Mouse (Mus musculus) T-helper 1 cell (primary cell): ENCODE results near the gene Psmd10.

Experiments
- in situ Hi-C: fragments of 300-600 bp; cut with MboI, MseI; formaldehyde crosslinking; loops from one replicate; pipeline ENCODE4 v1.15.1; 2025; ENCODE audit warnings: high pct_unique_total_duplicates

Psmd10 gene

GRCm38 (mm10) chrX:140956272-140956940 lies at the start of gene Psmd10, which contains the start of gene Atg4a:
TSS of gene Psmd10 (minus strand) at chrX:140956728.
TSS of gene Atg4a (plus strand) at chrX:140956907.
- in situ Hi-C loops, result no loop called here

GRCm38 (mm10) chrX:140998885-140999284 lies 42.4 kb upstream of the Psmd10 start:
- in situ Hi-C loops, result loop anchor here (5.0 to 25.0 kb wide), 3 partner anchors 158 to 613 kb away; no protein-coding TSS in a partner anchor

- in situ Hi-C loops, result loop anchor here (5.0 to 25.0 kb wide), 3 partner anchors 159 to 614 kb away; no protein-coding TSS in a partner anchor
These were observed 41.5 kb upstream of the Psmd10 start for GRCm38 (mm10) chrX:140997912-140998545.

- in situ Hi-C loops, result loop anchor here (5.0 to 25.0 kb wide), 3 partner anchors 160 to 615 kb away; no protein-coding TSS in a partner anchor
These were observed 40.5 kb upstream of the Psmd10 start for GRCm38 (mm10) chrX:140996909-140997516.

DNA sequence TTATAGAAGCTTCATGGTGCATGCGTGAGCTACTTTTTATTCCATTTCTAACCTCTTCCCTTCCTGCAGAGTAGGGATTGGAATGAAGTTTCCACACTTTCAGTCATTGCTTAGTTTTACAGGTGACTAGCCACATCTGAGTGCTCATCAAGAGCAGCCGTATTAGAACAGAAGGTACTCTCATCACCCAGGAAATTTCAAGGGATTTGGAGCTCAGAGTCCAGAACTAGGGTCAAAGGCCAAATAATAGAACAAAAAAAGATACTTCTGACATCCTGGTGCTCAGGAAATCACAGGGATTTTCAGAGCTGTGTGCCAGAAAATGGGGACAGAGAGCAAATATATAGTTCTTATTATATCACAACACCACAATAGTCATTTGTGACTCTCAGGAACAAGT lies 28.7 kb upstream of the Psmd10 start:
- in situ Hi-C loops, result loop anchor here (25.0 kb wide), 2 partner anchors 402 to 627 kb away; no protein-coding TSS in a partner anchor

DNA sequence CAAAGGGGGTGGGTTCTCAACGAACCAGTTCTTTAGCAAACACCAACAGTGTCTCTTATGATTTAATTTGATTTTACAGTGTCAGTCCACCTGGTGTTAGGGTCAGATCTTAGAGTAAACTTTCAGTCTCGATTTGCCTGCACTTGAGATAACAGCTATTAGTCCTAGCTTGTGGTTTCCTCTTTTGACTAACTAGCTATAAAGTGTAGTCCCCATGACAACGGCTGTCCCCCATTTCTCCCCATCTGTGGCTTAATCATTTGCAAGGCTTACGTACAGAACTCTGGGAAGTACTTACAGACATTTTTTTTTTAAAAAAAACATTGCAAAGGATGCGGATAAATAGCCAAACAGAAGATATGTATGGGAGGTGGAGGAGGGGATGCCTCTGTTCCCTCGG lies 28.3 kb upstream of the Psmd10 start:
- in situ Hi-C loops, result loop anchor here (25.0 kb wide), 2 partner anchors 403 to 628 kb away; no protein-coding TSS in a partner anchor

DNA sequence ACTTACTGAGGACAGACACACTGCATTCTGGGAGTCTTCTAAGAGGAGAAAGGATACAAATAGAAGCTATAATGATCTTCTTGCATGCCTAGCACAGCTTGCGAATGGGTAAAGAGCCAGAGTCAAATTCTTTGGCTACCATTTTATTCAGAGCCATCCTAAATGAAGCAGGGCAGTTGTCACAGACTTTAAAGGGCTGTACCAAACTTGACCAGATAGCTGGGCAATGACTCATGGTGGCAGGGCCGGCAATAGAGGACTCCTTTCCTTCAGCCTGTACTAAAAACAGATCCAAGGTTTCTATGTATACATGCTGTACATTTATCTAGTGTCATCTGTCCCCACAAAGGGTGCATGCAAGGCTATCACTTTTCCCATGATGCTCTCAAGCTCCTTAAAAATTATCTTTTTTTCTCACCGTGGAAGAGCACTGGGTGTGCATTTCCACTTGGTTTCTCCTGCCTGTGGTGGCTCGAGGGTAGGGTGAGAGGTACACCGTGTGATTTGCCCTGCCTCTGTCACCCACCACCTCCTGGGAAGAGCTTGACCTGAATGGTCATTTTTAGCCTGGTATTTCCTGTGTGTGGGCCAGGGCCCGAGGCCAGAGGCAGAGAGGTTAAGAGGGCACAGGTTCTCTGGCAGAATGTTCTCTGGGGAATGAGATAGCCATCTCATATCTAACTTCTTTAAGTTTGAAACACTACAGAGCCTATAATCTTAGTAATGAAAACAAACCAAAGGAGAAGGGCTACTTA lies 26.9 kb upstream of the Psmd10 start:
- in situ Hi-C loops, result loop anchor here (25.0 kb wide), 2 partner anchors 404 to 629 kb away; no protein-coding TSS in a partner anchor

DNA sequence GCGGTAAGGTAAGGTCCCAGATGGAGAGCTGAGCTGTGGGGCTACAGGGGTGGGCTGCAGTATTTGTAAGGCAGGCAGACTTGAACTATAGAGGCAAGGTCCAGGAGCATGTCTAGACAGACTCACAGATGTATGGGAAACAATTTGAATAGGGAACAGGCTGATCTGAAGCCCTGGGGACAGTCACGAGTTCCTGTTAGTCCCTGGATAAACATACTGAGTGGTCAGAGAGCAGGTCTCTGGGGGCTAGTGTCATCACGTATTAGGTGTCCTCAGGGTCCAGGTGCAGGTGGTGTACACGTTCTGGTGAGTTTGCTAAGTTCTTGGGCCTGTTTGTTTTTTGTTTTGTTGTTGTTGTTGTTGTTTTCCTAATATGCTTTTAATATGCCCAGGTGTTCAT lies 23.6 kb upstream of the Psmd10 start:
- in situ Hi-C loops, result loop anchor here (25.0 kb wide), 2 partner anchors 407 to 632 kb away; no protein-coding TSS in a partner anchor

DNA sequence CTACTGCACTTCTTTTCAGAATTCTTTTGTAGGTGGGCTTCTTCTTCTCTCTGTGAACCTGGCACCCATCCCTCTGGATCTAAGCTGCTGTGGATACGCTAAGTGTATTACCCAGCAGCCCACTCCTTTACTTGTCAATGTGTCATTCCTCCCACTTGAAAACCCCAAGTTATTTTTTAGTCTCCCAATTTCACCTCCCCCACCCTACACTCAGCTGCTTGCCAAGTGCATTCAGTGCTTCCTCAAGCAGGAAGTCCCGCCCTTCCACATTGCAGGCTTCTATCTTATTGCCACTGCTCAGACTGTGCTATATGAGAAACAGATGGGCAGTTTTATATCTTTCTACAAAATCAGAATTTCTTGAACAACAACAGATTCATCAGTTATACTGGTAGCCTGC lies 23.0 kb upstream of the Psmd10 start:
- in situ Hi-C loops, result loop anchor here (25.0 kb wide), 2 partner anchors 408 to 633 kb away; no protein-coding TSS in a partner anchor

DNA sequence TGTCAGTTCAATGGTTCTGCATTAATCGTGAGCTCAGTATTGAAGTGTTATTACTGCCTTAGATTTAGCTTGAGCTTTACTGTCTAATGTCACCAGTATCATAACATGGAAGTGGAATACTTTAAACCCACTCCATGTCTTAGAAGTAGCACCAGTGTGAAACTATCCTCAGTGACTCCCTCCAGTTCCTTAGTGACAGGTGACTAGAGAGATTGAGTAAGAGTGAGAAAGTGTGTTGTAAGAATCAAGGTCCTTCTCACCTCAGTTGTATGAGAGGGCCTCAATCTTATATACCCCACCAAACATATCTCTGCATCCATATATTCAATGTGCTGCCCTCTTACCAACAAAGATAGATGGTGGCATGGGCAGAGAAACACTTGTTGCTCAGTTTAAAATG lies 22.4 kb upstream of the Psmd10 start:
- in situ Hi-C loops, result loop anchor here (25.0 kb wide), 2 partner anchors 408 to 633 kb away; no protein-coding TSS in a partner anchor

GRCm38 (mm10) chrX:140956959-140957358 lies 431 bp upstream of the Psmd10 start:
- in situ Hi-C loops, result no loop called here

- in situ Hi-C loops, result no loop called here
These were observed 2.9 kb downstream of the Psmd10 start for GRCm38 (mm10) chrX:140953618-140954017.

DNA sequence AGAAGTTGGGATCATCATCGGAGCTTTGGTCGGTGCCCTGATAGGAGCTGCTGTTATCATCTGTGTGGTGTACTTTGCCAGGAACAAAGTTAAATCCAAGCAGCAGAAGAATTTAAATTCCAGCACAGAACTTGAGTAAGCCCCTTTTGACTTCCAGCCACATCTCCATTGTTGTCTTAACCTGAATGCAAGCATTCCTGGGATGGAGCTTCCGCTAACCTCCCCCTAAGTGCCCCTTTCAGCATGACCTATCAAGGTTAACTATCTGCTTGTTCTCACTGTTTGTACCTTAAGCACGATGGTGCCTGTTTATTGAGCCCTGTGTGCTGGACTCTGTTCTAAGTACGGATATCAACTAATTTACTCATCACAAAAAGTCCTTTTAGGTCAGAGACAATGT lies 20.3 kb downstream of the Psmd10 start:
- in situ Hi-C loops, result no loop called here

- in situ Hi-C loops, result no loop called here
These were observed 23.3 kb downstream of the Psmd10 start for GRCm38 (mm10) chrX:140933263-140933662.

DNA sequence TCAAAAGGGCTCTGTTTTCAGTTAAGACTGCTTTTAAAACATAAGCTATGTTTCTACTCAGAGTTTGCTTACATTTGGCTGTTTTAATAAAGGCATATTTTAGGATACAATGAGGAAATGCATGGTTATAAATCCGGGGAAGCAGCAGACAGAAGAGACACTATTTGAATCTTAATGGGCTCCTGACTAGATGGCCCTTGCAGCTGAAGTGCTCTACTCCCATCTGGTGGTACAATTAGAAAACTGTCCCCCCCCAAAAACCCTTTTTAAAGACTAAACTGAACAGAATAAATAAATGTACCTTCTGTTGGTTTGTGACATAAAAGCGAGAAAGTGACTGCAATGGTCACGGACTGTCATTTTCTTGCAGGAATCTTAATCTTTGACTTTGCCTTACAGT lies 24.5 kb downstream of the Psmd10 start:
- in situ Hi-C loops, result no loop called here

- in situ Hi-C loops, result no loop called here
These were observed 35.2 kb downstream of the Psmd10 start for GRCm38 (mm10) chrX:140921321-140921720.

GRCm38 (mm10) chrX:140907360-140907759 lies 49.2 kb downstream of the Psmd10 start, which contains the start of gene Vsig1:
TSS of gene Vsig1 (plus strand) at chrX:140907608.
- in situ Hi-C loops, result no loop called here

DNA sequence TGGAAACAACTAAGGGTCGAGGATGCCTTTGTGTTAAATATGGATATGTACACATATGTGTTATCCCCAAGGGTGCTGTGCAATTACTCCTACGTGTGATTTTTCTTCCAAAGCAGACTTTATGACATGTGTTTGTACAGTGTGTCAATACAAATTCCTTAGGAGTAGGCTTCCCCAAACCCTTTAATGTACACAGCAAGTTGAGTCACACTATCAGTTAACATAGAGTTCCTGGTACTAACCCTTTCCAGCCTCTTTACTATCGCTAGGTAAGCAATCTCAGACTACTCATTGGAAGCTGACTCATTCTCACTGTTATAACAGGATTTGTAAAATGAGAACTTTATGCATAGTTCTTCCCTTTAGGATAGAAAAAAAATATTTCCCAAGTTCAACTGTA lies 53.0 kb downstream of the Psmd10 start:
- in situ Hi-C loops, result no loop called here
